Mouse (Mus musculus) mouse trophoblast stem cell (cell line): Measurements from ENCODE around the gene Arhgap31.

ENCODE experiments used
- in situ Hi-C, 2 experiments: fragments of 300-500 bp; cut with MseI, MboI; formaldehyde crosslinking; loops; 2 replicates in 1 of 2; 3 replicates in 1 of 2; pipeline ENCODE4 v1.15.1; 2025

Arhgap31 gene

DNA sequence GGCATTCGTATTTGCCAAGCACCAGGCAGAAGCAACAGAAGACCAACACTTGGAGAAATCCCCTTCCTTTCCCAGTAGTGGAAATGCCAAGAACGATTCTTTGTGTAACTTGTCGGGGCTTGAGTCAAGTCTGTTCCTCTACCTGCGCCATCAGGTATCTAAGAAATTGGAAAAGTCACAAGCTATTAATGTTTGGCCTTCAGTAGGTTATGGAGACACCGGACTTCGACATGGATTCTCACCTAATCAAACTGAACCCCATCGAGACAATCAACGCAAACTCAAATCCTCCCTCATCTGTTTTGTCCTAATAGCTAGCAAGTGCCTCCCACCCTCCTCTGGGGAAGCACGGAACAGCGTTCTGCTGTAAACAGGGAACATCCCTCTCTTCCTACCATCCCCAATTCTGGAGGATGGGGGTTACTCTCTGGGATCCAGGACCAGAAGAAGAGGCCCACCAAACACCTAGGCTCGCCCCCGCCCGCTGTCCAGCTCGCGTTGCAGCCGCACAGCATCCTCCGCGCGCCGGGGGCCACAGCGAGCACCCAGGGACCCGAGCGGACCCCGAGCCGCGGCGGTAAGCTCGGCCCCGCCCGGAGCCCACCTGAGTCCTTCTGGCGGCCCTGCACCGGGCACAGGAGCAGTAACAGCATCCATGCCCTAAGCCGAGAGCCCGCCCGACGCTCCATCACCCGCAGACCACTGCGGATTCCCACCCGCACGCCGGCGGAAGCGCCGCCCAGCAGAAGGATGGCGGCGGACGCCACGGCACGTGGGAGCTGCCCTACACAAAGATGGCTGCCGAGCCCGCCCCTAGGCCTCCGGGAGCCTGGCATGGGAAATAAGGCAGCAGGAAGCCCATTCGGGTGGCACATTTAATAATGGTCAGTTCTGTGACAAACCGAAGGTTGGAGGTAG, 163.3 kb downstream of the Arhgap31 start, which contains the start of gene Poglut1:
Gene Poglut1 (minus strand): TSS at position 780 of the 918 bp plus-strand sequence.
- in situ Hi-C loops: no loop called here
